Mouse (Mus musculus): ENCODE results near the gene Wdfy4. TPM values are rescaled to one million over a fixed set of nuclear protein-coding genes. Genes with fewer than 3 reads are reported as not detected.

The Wdfy4 gene
- total and polyA plus RNA-seq, 3 experiments = 27.0 to 34.8 (median 30.9) TPM

Other genes starting within 250 kb of the Wdfy4 start
- gene Lrrc18, start 194.1 kb downstream of the Wdfy4 start, total RNA-seq (2012; rRNA removed) = not detected in 2 replicates
- gene Lrrc18, start 194.1 kb downstream of the Wdfy4 start, polyA plus RNA-seq (2012; ENCODE audit: insufficient read depth in 1 of 2, insufficient read length in 2 of 2, low read depth in 1 of 2, low replicate concordance in 2 of 2, missing spikeins in 1 of 2) = under 1 TPM in 1 of 2 experiments, not detected in 1; 0.03 TPM
- 0.07 TPM in 1 of 2 replicates, not detected in the other for gene Arhgap22, start 28.5 kb upstream of the Wdfy4 start, total RNA-seq (2012; rRNA removed)
- gene Arhgap22, start 28.5 kb upstream of the Wdfy4 start, polyA plus RNA-seq (2012; ENCODE audit: insufficient read depth in 1 of 2, insufficient read length in 2 of 2, low read depth in 1 of 2, low replicate concordance in 2 of 2, missing spikeins in 1 of 2) = under 1 TPM in 1 of 2 experiments, not detected in 1; 0.11 TPM